In genomic region chr11:102608691-102609090, GRCm38 (mm10) we compare ENCODE assay signal across 12 mouse cellular contexts. TPM values are rescaled to one million over a fixed set of nuclear protein-coding genes. Genes with fewer than 3 reads are reported as not detected.
DNase-seq lines count a peak whose midpoint lies in the region; ATAC-seq and TF ChIP-seq lines count a peak whose summit lies in the region.
"Had no signal": no experiment of that assay in that cellular context is flagged by ENCODE, and none has a peak within 500 bp of the region (broad histone marks: within the 10 kb centered on the region; RNA-seq: fewer than 3 reads in every experiment).

No protein-coding gene starts in this region.

- H3K4me3 ChIP-seq in heart, postnatal 0 days (ENCODE audit: low read depth, low read length) = no peak overlapping the region
- peak overlapping the region; percentile 87 for H3K4me3 ChIP-seq in embryonic facial prominence, embryonic 15.5 days (replicated peaks)
- H3K4me3 ChIP-seq in hindbrain, embryonic 13.5 days = peak overlapping the region; percentile 79
- no peak overlapping the region for H3K4me3 ChIP-seq in midbrain, embryonic 15.5 days

- 41% methylated on average over 4 of the region's 4 CpGs for WGBS in heart, postnatal 0 days
- WGBS in embryonic facial prominence, embryonic 15.5 days = 23% methylated on average over 4 of the region's 4 CpGs
- WGBS in hindbrain, embryonic 13.5 days = 16% methylated on average over 4 of the region's 4 CpGs
- WGBS in midbrain, embryonic 15.5 days = 20% methylated on average over 4 of the region's 4 CpGs

- H3K4me2 ChIP-seq in heart, postnatal 0 days (ENCODE audit: low read depth, low read length) = no peak overlapping the region
- H3K4me2 ChIP-seq in embryonic facial prominence, embryonic 15.5 days (replicated peaks) = peak overlapping the region; percentile 72
- peak overlapping the region; percentile 80 for H3K4me2 ChIP-seq in hindbrain, embryonic 13.5 days
- peak overlapping the region; percentile 97; the same call in 1 of the 2 replicates for H3K4me2 ChIP-seq in midbrain, embryonic 15.5 days

- intact Hi-C loops in heart, postnatal 25 days (cut with DNase I) = no loop called here

- no peak overlapping the region for H3K9ac ChIP-seq in heart, postnatal 0 days (replicated peaks; ENCODE audit: low read depth, low read length)
- H3K9ac ChIP-seq in embryonic facial prominence, embryonic 15.5 days = no peak overlapping the region; the same call in 1 of the 2 replicates
- H3K9ac ChIP-seq in hindbrain, embryonic 13.5 days = peak overlapping the region; percentile 86
- H3K9ac ChIP-seq in midbrain, embryonic 15.5 days = no peak overlapping the region

- peaks cover 7% of the 10 kb centered on the region; the same call in 1 of the 2 replicates for H3K4me1 ChIP-seq in heart, postnatal 0 days (ENCODE audit: control insufficient read depth, insufficient read depth)
- H3K4me1 ChIP-seq in embryonic facial prominence, embryonic 15.5 days = peaks cover 39% of the 10 kb centered on the region
- H3K4me1 ChIP-seq in hindbrain, embryonic 13.5 days (replicated peaks) = peaks cover 73% of the 10 kb centered on the region
- H3K4me1 ChIP-seq in midbrain, embryonic 15.5 days = peaks cover 43% of the 10 kb centered on the region

- H3K27ac ChIP-seq in heart, postnatal 0 days (ENCODE audit: low read depth) = peak overlapping the region; percentile 59
- peak overlapping the region; percentile 99 for H3K27ac ChIP-seq in embryonic facial prominence, embryonic 15.5 days (replicated peaks)
- no peak overlapping the region for H3K27ac ChIP-seq in hindbrain, embryonic 13.5 days
- no peak overlapping the region for H3K27ac ChIP-seq in midbrain, embryonic 15.5 days

- peaks cover 7% of the 10 kb centered on the region; the same call in 1 of the 2 replicates for H3K27me3 ChIP-seq in heart, postnatal 0 days (ENCODE audit: control insufficient read depth, insufficient read depth, low read length)
- H3K27me3 ChIP-seq in embryonic facial prominence, embryonic 15.5 days = no peaks in the 10 kb centered on the region
- H3K27me3 ChIP-seq in hindbrain, embryonic 13.5 days = 0 out of 2 replicates have a peak, but pooled peaks cover 14% of the 10 kb centered on the region
- peaks cover 7% of the 10 kb centered on the region; the same call in 1 of the 2 replicates for H3K27me3 ChIP-seq in midbrain, embryonic 15.5 days (replicated peaks)

- DNase-seq in heart, postnatal 0 days (ENCODE audit: low spot score) = no peak
- DNase-seq in heart, postnatal 25 days (ENCODE audit: low spot score) = no peak
- no peak for DNase-seq in urinary bladder, postnatal 36 days (ENCODE audit: low spot score in 2 of 2)
- DNase-seq in adrenal gland, adult 8-10 months = no peak
- no peak for DNase-seq in right cerebral cortex, postnatal 10 days (ENCODE audit: low spot score in 2 of 2)
- DNase-seq: cerebellum, adult 18-20 months; kidney, adult 2 months; left cerebral cortex, postnatal 4 days; right cerebral cortex, postnatal 4 days had no signal

- no peaks in the 10 kb centered on the region for H3K36me3 ChIP-seq in heart, postnatal 0 days (replicated peaks; ENCODE audit: control insufficient read depth, insufficient read depth, low read length)
- H3K36me3 ChIP-seq in embryonic facial prominence, embryonic 15.5 days = no peaks in the 10 kb centered on the region
- no peaks in the 10 kb centered on the region for H3K36me3 ChIP-seq in hindbrain, embryonic 13.5 days
- no peaks in the 10 kb centered on the region for H3K36me3 ChIP-seq in midbrain, embryonic 15.5 days (replicated peaks)

- H3K9me3 ChIP-seq in heart, postnatal 0 days (replicated peaks; ENCODE audit: control insufficient read depth, low read length) = no peaks in the 10 kb centered on the region
- H3K9me3 ChIP-seq in embryonic facial prominence, embryonic 15.5 days (replicated peaks) = no peaks in the 10 kb centered on the region
- H3K9me3 ChIP-seq in hindbrain, embryonic 13.5 days = no peaks in the 10 kb centered on the region
- H3K9me3 ChIP-seq in midbrain, embryonic 15.5 days = no peaks in the 10 kb centered on the region

- TF ChIP-seq CTCF in heart, postnatal 0 days (IDR thresholded peaks at IDR 0.05; ENCODE audit: low read depth) = no peak

- TF ChIP-seq EP300 in heart, postnatal 0 days (IDR thresholded peaks at IDR 0.05; ENCODE audit: low read depth) = no peak

- no peak for ATAC-seq in heart, postnatal 0 days (ENCODE audit: insufficient read depth, low read depth)
- no peak for ATAC-seq in embryonic facial prominence, embryonic 15.5 days (ENCODE audit: insufficient number of reproducible peaks, low FRiP score, low TSS enrichment, low read depth)
- ATAC-seq in hindbrain, embryonic 13.5 days (ENCODE audit: low FRiP score) = no peak
- ATAC-seq in midbrain, embryonic 15.5 days (replicated peaks) = no peak

RNA-seq across cellular contexts. Expression of gene Fzd2, which starts 4.5 kb away (rescaled TPM):
- total RNA-seq in heart, postnatal 0 days (2014; rRNA removed; ENCODE audit: low replicate concordance) = 38.1 and 47.1 TPM in 2 replicates
- polyA plus RNA-seq in heart, postnatal 0 days (2015; fragmentation: Nextera tagmentation; extraction: Ambion mirVana) = 6.5 and 7.0 TPM in 2 replicates
- total RNA-seq in heart, postnatal 25 days (2021) = 1 to 10 TPM; 4.7 to 5.0 TPM
- 45.8 and 47.6 TPM in 2 replicates for polyA plus RNA-seq in embryonic facial prominence, embryonic 15.5 days (2015; fragmentation: Nextera tagmentation; extraction: Ambion mirVana)
- 10.5 and 11.8 TPM in 2 replicates for polyA plus RNA-seq in hindbrain, embryonic 13.5 days (2015; fragmentation: Nextera tagmentation; extraction: Ambion mirVana)
- 7.4 and 9.5 TPM in 2 replicates for polyA plus RNA-seq in midbrain, embryonic 15.5 days (2015; fragmentation: Nextera tagmentation; extraction: Ambion mirVana)
- total RNA-seq in adrenal gland, adult 8-10 months (2022) = 1 to 10 TPM; 4.8 to 6.9 (median 5.7) TPM

RNA-seq across cellular contexts. Expression of gene Gm11627, which starts 29.4 kb away (rescaled TPM):
- total RNA-seq in heart, postnatal 0 days (2014; rRNA removed; ENCODE audit: low replicate concordance) = 7.9 TPM in 1 of 2 replicates, not detected in the other
- polyA plus RNA-seq in heart, postnatal 0 days (2015; fragmentation: Nextera tagmentation; extraction: Ambion mirVana) = 9.2 and 12.0 TPM in 2 replicates
- total RNA-seq in heart, postnatal 25 days (2021) = 1 to 10 TPM; 2.2 TPM
- 11.1 and 12.0 TPM in 2 replicates for polyA plus RNA-seq in embryonic facial prominence, embryonic 15.5 days (2015; fragmentation: Nextera tagmentation; extraction: Ambion mirVana)
- polyA plus RNA-seq in hindbrain, embryonic 13.5 days (2015; fragmentation: Nextera tagmentation; extraction: Ambion mirVana) = 2.8 and 5.3 TPM in 2 replicates
- 1.9 and 3.4 TPM in 2 replicates for polyA plus RNA-seq in midbrain, embryonic 15.5 days (2015; fragmentation: Nextera tagmentation; extraction: Ambion mirVana)
- under 1 TPM in 1 of 4 experiments, not detected in 3; 0.75 TPM for total RNA-seq in adrenal gland, adult 8-10 months (2022)

RNA-seq across cellular contexts. Expression of gene Gpatch8, which starts 52.5 kb away (rescaled TPM):
- total RNA-seq in heart, postnatal 0 days (2014; rRNA removed; ENCODE audit: low replicate concordance) = 13.5 and 40.8 TPM in 2 replicates
- 23.2 and 25.8 TPM in 2 replicates for polyA plus RNA-seq in heart, postnatal 0 days (2015; fragmentation: Nextera tagmentation; extraction: Ambion mirVana)
- total RNA-seq in heart, postnatal 25 days (2021) = 10 to 100 TPM; 19.3 to 23.2 TPM
- 56.2 and 59.1 TPM in 2 replicates for polyA plus RNA-seq in embryonic facial prominence, embryonic 15.5 days (2015; fragmentation: Nextera tagmentation; extraction: Ambion mirVana)
- 83.4 and 86.1 TPM in 2 replicates for polyA plus RNA-seq in hindbrain, embryonic 13.5 days (2015; fragmentation: Nextera tagmentation; extraction: Ambion mirVana)
- 72.7 and 76.4 TPM in 2 replicates for polyA plus RNA-seq in midbrain, embryonic 15.5 days (2015; fragmentation: Nextera tagmentation; extraction: Ambion mirVana)
- 10 to 100 TPM; 29.2 to 48.9 (median 35.7) TPM for total RNA-seq in adrenal gland, adult 8-10 months (2022)

RNA-seq across cellular contexts. Expression of gene Meioc, which starts 54.8 kb away (rescaled TPM):
- 0.04 TPM in 1 of 2 replicates, not detected in the other for total RNA-seq in heart, postnatal 0 days (2014; rRNA removed; ENCODE audit: low replicate concordance)
- 0.12 and 0.15 TPM in 2 replicates for polyA plus RNA-seq in heart, postnatal 0 days (2015; fragmentation: Nextera tagmentation; extraction: Ambion mirVana)
- not detected for total RNA-seq in heart, postnatal 25 days (2021)
- 0.58 and 0.80 TPM in 2 replicates for polyA plus RNA-seq in embryonic facial prominence, embryonic 15.5 days (2015; fragmentation: Nextera tagmentation; extraction: Ambion mirVana)
- polyA plus RNA-seq in hindbrain, embryonic 13.5 days (2015; fragmentation: Nextera tagmentation; extraction: Ambion mirVana) = 0.04 and 0.18 TPM in 2 replicates
- polyA plus RNA-seq in midbrain, embryonic 15.5 days (2015; fragmentation: Nextera tagmentation; extraction: Ambion mirVana) = 0.13 TPM in 1 of 2 replicates, not detected in the other
- not detected for total RNA-seq in adrenal gland, adult 8-10 months (2022)
- total RNA-seq: left cerebral cortex, postnatal 4 days had no signal
- polyA plus RNA-seq: kidney, adult 2 months had no signal

Comparison
In these comparisons a context has a peak if more than half of its experiments do, and no peak if none do; other contexts are left out.
1. H3K27ac ChIP-seq: peak in heart, postnatal 0 days (single experiment) and embryonic facial prominence, embryonic 15.5 days (single experiment); none in hindbrain, embryonic 13.5 days (single experiment) and midbrain, embryonic 15.5 days (single experiment).
2. H3K4me3 ChIP-seq: peak in embryonic facial prominence, embryonic 15.5 days (single experiment) and hindbrain, embryonic 13.5 days (single experiment); none in heart, postnatal 0 days (single experiment) and midbrain, embryonic 15.5 days (single experiment).